Mouse (Mus musculus): ENCODE results near the gene Sipa1l3. TPM values are rescaled to one million over a fixed set of nuclear protein-coding genes. Genes with fewer than 3 reads are reported as not detected.
A peak's percentile ranks its signal among the peaks of the same experiment; 100 is the strongest.

Gene Sipa1l3
- total RNA-seq, 2 experiments from 2014 or later, result 6.2 to 56.1 TPM

DNA sequence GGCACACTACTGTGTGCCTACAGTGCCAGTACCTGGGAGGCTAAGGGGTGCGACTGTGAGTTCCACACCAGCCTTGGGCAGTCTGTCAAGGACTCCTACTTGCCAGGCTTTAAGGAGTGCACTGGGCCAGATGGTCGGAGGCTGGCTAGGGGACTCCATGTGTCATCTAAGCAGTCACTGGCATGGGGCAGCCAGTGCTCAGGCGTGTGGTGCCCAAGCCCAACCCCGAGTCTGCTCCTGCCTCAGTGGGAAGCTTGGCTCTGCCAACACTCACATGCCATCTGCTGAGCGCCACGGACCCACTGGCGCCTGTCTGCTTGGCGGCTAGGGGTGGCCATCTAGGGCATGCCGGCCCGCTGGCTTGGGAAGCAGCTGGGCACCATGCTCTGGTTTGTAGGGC is 125.1 kb downstream of the Sipa1l3 start:
- peak; percentile 36; the same call in 1 of the 2 replicates for ATAC-seq (replicated peaks; ENCODE audit: low FRiP score, low TSS enrichment, poor library complexity, severe bottlenecking)

- peak; percentile 42 for ATAC-seq (replicated peaks; ENCODE audit: low FRiP score, low TSS enrichment, poor library complexity, severe bottlenecking)
Measured at GRCm38 (mm10) chr7:29392805-29393204, 125.6 kb downstream of the Sipa1l3 start.

DNA sequence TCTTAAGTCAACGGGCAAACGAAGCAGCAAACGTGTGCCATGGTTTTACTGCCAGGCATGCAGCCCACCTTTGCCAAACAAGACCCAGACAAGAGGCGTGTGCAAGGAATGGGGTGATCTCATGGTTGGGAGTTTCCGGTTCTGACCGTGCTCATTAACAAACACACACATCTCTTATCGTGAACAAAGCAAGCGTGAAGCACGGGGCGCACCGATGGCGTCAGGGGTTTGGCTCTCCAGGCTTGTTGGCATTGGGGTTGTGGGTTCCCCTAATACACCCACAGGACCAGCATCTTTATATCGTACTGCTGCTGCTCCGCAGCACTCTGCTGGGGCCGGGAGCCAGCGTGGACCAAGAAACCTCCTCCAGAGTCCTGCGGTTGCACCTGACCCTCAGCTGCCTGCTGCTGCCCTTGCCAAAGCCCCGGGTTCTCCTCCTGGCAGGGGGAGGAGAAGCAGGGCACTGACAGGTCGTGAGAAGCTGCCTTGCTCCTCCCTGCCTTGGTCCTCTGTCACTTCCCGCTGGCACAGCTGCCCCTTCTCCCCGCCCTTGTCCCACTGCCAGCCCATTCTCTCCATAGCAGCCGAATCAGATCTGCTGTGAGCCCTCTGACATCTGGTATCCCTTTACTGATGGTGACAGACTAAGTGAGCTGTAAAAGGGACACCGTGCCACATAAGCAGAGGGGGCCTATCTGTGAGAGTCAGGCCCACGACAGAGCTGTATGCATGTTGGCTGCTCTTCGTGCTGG is 126.5 kb downstream of the Sipa1l3 start:
- ATAC-seq (replicated peaks; ENCODE audit: low FRiP score, low TSS enrichment, poor library complexity, severe bottlenecking), result peak; percentile 56

- ATAC-seq (replicated peaks; ENCODE audit: low FRiP score, low TSS enrichment, poor library complexity, severe bottlenecking), result no peak
Measured at GRCm38 (mm10) chr7:29391112-29391760, 127.2 kb downstream of the Sipa1l3 start.

GRCm38 (mm10) chr7:29390234-29390633 is 128.2 kb downstream of the Sipa1l3 start:
- ATAC-seq (replicated peaks; ENCODE audit: low FRiP score, low TSS enrichment, poor library complexity, severe bottlenecking), result no peak

DNA sequence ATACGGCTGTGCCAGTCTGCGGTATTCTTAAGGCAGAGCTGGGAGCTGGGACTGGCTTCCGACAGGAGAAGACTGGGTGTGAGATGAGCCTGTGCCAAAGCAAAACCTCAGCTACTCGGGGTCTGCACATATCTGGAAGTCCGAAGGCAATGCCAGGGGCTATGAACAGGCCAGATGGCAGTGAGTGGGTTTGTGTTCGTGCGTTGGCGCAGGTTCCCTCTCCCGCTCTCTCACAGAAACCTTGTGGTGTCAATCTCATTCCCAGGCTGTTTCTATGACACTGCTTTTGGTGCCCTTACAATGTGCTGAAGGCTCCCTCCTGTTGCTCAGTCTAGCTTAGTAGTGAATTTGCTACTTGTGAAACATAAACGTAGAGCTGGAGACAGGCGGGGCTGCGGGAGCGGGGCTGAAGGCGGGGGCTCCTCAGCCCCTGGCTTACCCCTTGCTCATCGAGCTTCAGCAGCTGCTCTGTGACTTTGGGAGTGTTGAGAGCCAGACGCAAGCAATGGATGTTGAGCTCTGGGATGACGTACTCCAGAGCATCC is 130.8 kb downstream of the Sipa1l3 start:
- ATAC-seq (replicated peaks; ENCODE audit: low FRiP score, low TSS enrichment, poor library complexity, severe bottlenecking), result no peak

- no peak for ATAC-seq (replicated peaks; ENCODE audit: low FRiP score, low TSS enrichment, poor library complexity, severe bottlenecking)
Measured at GRCm38 (mm10) chr7:29386349-29386748, 132.1 kb downstream of the Sipa1l3 start.

- ATAC-seq (replicated peaks; ENCODE audit: low FRiP score, low TSS enrichment, poor library complexity, severe bottlenecking), result no peak
Measured at GRCm38 (mm10) chr7:29385791-29386190, 132.7 kb downstream of the Sipa1l3 start.

DNA sequence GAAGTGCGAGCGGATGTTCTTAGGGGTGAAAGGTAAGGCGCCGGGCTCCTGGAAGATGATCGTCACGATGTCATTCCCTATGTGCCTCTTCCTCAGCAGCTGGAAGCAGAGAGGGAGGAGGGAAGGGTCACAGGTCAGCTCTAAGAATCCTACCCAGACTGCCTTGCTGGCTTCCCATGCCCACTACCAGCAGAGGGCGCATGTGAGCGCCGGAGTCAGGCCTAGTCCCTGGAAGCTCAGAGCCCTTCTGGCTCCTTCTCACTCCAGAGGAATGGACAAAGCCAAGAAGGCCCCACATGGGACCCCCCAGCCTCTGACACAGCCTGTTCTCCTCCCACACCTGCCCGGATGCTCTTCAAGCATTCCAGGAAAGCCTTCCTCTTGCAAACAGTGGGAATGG is 135.2 kb downstream of the Sipa1l3 start:
- peak; percentile 76 for ATAC-seq (replicated peaks; ENCODE audit: low FRiP score, low TSS enrichment, poor library complexity, severe bottlenecking)

GRCm38 (mm10) chr7:29381466-29382040 is 136.9 kb downstream of the Sipa1l3 start:
- ATAC-seq (replicated peaks; ENCODE audit: low FRiP score, low TSS enrichment, poor library complexity, severe bottlenecking), result no peak

DNA sequence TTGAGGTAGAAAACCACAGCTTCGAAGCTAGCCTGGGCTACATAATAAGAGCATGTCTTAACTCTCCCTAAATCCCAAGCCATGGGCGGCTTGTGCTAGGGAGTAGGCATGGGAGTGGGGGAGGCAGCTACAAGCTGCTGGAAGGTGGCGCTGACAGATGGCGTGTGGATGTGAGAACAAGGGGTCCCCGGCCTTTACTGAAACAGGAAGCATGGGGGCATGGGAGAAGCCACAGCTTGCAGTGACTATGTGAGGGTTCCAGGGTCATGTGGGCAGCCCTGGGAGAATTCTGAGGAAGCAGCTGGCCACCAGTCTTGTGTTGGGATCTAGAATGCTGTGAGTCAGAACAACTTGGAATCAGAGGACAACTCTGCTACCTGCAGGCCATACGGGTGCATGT is 144.4 kb downstream of the Sipa1l3 start:
- no peak for ATAC-seq (replicated peaks; ENCODE audit: low FRiP score, low TSS enrichment, poor library complexity, severe bottlenecking)

DNA sequence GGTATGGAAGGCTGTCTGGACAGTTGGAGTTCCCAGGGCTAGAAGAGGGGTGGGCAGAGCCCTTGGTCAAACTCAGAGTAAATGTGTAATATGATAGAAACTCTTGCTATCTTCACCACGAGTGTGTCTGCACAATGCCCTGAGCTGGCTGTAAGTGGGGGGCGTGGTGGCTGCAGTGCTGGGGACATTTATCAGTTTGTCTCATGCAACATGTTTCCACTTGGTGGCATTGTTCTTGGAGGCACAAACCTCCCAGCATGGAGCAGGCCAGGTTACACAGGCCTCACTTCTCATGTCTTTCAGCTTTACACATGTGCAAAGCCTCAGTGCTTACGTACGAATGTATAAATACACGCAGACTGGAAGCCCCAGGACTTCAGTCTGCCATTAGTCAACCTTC is 146.3 kb downstream of the Sipa1l3 start:
- peak; percentile 69 for ATAC-seq (replicated peaks; ENCODE audit: low FRiP score, low TSS enrichment, poor library complexity, severe bottlenecking)

GRCm38 (mm10) chr7:29370031-29370430 is 148.4 kb downstream of the Sipa1l3 start:
- no peak for ATAC-seq (replicated peaks; ENCODE audit: low FRiP score, low TSS enrichment, poor library complexity, severe bottlenecking)

GRCm38 (mm10) chr7:29368004-29368320 is 150.5 kb downstream of the Sipa1l3 start:
- ATAC-seq (replicated peaks; ENCODE audit: low FRiP score, low TSS enrichment, poor library complexity, severe bottlenecking), result no peak

DNA sequence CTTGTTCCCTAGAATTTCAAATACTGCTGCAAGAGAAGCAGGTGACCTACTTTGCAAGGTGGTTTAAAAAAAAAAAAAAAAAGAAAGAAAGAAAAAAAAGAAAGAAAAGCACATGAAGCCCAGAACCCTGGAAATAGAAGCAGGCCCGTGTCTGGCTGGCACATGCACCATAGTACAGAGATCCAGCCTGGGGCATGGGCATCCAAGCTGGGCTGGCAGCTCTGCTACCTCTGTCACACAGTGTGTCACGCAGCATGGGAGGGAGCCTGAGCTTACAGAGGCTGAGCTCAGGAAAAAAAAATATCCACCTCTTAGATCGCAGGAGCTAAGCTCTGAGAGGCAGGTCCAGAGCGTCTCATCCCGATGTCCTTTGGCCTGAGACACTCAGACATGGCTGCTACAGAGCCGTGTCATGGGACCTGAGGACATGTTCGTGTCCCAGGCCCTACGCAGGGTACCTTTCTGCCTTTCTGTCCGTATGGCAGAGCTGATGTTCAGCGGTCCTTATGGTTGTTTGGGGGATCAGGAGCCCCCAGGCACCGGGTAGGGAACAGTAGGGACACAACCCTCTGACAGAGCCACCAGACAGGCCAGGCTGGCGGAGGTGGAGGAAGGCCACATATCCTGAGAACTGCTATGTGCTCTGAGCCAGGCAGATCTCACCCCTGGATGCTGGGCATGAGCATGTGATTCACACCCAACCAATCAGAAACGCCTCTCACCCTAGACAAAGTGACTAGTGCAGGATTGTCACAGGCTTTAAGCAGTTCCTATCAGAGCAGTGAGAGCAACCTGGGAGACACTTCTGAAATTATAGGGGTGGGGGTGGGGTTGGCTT is 151.1 kb downstream of the Sipa1l3 start:
- no peak for ATAC-seq (replicated peaks; ENCODE audit: low FRiP score, low TSS enrichment, poor library complexity, severe bottlenecking)

DNA sequence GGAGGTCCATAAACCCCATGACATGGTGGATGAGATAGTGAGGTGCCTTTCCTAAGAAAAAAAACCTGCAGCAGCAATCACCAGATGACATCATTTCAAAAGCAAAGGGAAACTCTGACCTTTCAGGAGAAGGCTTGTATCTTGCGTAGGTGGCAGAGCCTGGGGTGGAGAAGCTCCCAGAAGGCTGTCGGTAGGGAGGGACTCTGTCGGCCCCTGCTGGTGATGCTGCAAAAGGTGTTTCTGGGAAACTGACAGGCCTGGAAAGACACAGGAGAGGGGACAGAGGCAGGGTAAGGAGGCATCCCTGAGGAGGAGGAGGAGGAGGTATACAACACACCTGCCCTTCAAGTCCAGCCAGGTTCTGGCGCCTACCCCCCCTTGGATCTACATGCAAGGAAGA is 154.4 kb downstream of the Sipa1l3 start:
- ATAC-seq (replicated peaks; ENCODE audit: low FRiP score, low TSS enrichment, poor library complexity, severe bottlenecking), result peak; percentile 66

GRCm38 (mm10) chr7:29361497-29361896 is 156.9 kb downstream of the Sipa1l3 start:
- no peak for ATAC-seq (replicated peaks; ENCODE audit: low FRiP score, low TSS enrichment, poor library complexity, severe bottlenecking)

DNA sequence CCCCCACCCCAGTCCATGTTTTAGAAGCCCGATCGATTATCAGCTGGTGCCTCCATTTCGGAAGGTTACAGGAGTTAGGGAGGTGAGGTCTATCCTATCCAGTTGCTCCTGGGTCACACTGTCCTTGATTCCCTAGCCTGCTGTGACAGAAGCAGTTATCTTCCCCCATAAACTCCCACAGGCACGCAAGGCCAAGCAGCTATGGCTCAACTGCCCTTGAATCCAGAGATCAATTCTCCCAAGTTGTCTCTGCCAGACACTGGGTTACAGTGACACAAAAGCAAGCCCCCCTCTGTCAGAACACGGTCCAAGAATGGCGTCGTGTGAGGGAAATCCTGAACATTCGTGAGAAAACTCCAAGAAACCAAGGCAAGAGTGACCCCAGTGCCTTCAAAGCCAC is 163.0 kb downstream of the Sipa1l3 start:
- ATAC-seq (replicated peaks; ENCODE audit: low FRiP score, low TSS enrichment, poor library complexity, severe bottlenecking), result no peak

- peak; percentile 48; the same call in 1 of the 2 replicates for ATAC-seq (replicated peaks; ENCODE audit: low FRiP score, low TSS enrichment, poor library complexity, severe bottlenecking)
Measured at GRCm38 (mm10) chr7:29354161-29354560, 164.3 kb downstream of the Sipa1l3 start.

DNA sequence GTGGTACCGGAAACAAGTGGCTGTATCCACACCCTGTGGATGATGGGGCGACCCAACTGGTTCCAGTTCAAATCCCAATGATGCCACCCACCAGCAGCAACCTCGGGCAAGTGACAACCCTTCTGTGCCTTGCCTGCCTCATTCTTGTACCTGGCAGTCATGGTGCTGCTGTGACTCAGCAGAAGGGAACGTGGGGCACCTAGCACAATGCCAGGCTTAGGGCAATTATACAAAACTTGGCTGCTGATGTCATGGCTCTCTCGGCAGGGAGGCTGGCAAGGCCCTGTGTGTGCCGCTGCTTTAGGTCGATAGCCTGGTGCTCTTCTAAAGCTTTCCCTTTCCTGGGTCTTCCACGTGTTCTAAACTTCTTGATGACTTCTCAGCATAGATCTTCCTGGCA is 166.2 kb downstream of the Sipa1l3 start:
- no peak for ATAC-seq (replicated peaks; ENCODE audit: low FRiP score, low TSS enrichment, poor library complexity, severe bottlenecking)

Measured in megakaryocyte-erythroid progenitor cell, adult 5-6 weeks (primary cell).